Mouse (Mus musculus): ENCODE measurements around the gene Atf6. TPM values are rescaled to one million over a fixed set of nuclear protein-coding genes. Genes with fewer than 3 reads are reported as not detected.

The Atf6 gene
- total and polyA plus RNA-seq, 2 experiments from 2014 or later: 13.0 to 41.5 TPM

DNA sequence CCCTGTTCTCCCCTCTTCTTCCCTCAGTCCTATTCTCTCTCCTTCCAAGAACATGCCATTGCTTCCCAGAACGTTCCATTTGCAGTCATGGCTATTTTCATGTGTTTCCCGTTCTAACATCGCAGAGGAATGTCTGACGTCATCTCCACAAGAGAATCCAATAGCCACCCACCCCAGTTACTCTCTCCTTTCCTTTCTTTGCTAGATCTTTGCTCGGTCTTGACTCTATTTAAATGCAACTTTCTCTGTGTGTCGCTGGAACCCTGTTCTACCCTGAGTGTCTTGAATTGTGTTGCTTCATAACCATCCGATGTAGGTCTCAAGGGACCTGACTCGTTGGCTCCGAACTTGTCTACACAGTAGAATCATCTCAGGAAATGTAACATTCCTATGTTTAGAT, 168.0 kb downstream of the Atf6 start:
- no peaks in the 10 kb centered on the region for H3K27me3 ChIP-seq (ENCODE audit: control insufficient read depth, insufficient read depth, low read length)
- peak; percentile 54 for ATAC-seq (ENCODE audit: insufficient read depth, low read depth)
- peak overlapping the region; percentile 61 for H3K27ac ChIP-seq (ENCODE audit: low read depth)
- H3K36me3 ChIP-seq (replicated peaks; ENCODE audit: control insufficient read depth, insufficient read depth, low read length): no peaks in the 10 kb centered on the region
- DNase-seq (ENCODE audit: low spot score): peak; percentile 51
- H3K9ac ChIP-seq (replicated peaks; ENCODE audit: low read depth, low read length): no peak overlapping the region
- peaks cover 8% of the 10 kb centered on the region for H3K4me1 ChIP-seq (ENCODE audit: control insufficient read depth, insufficient read depth)
- H3K4me3 ChIP-seq (ENCODE audit: low read depth, low read length): no peak overlapping the region
- no peak overlapping the region for H3K4me2 ChIP-seq (ENCODE audit: low read depth, low read length)
- TF ChIP-seq CTCF (IDR thresholded peaks at IDR 0.05; ENCODE audit: low read depth) (no peak), EP300 (IDR thresholded peaks at IDR 0.05; ENCODE audit: low read depth) (no peak)
- H3K9me3 ChIP-seq (replicated peaks; ENCODE audit: control insufficient read depth, low read length): no peaks in the 10 kb centered on the region
- 44% methylated on average over 9 of the region's 9 CpGs for WGBS

DNA sequence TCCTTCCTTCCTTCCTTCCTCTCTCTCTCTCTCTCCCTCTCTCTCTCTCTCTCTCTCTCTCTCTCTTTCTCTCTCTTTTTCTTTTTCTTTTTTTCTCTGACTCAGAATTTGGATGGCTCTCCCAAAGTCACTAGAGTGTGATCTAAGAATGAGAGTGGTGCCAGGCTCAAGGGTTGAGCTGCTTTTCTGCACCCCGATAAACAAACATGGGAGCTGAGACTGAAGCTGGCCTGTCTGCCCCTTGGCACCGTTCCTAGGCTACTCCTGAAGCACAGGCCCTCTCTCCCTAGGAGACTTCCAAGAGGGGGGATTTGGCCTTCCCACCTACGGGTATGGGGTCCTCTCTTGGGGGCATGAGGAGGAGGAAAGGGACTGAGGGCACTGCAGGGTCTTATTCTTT, 168.8 kb downstream of the Atf6 start:
- peak overlapping the region; percentile 61 for H3K27ac ChIP-seq (ENCODE audit: low read depth)
- H3K9ac ChIP-seq (replicated peaks; ENCODE audit: low read depth, low read length): no peak overlapping the region
- WGBS: 80% methylated on average over 3 of the region's 3 CpGs

DNA sequence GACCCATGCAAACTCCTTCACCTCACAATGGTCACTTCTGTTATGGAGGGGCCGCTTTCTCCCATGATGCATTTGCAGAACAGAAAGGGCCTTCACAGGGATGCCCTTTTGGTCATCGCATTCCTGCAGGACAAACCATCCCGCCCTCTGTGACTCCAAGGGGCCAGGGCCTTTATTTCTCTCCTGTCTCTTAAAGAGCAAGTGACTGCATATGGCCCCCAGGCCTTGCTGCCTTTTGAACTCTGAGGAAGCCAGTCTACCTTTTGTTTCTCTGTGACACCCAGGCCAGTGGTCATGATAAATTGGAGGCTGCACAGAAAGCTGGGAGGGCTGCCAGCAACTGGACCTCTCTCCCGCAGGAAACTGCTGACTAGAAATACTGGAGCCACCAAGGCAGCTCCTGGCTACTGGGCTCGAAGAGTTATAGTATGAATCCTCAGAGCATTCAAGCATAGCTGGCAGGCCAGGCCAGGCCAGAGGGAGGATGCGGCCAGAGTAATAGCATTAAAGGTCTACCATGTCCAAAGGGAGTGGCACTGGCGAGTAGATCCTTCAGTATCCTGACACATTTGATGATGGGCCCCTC, 169.7 kb downstream of the Atf6 start:
- WGBS: 83% methylated on average over 7 of the region's 7 CpGs
- no peak for ATAC-seq (ENCODE audit: insufficient read depth, low read depth)

More for the DNA sequence above, 168.8 kb downstream of the Atf6 start:
- TF ChIP-seq CTCF (IDR thresholded peaks at IDR 0.05; ENCODE audit: low read depth) (no peak), EP300 (IDR thresholded peaks at IDR 0.05; ENCODE audit: low read depth) (no peak)
- Histone ChIP-seq H3K9me3 (replicated peaks; ENCODE audit: control insufficient read depth, low read length) (no peaks in the 10 kb centered on the region), H3K27me3 (ENCODE audit: control insufficient read depth, insufficient read depth, low read length) (no peaks in the 10 kb centered on the region), H3K36me3 (replicated peaks; ENCODE audit: control insufficient read depth, insufficient read depth, low read length) (no peaks in the 10 kb centered on the region), H3K4me2 (ENCODE audit: low read depth, low read length) (no peak overlapping the region), H3K4me1 (ENCODE audit: control insufficient read depth, insufficient read depth) (peaks cover 8% of the 10 kb centered on the region), H3K4me3 (ENCODE audit: low read depth, low read length) (no peak overlapping the region)
- ATAC-seq (ENCODE audit: insufficient read depth, low read depth): no peak
- DNase-seq (ENCODE audit: low spot score): no peak

DNA sequence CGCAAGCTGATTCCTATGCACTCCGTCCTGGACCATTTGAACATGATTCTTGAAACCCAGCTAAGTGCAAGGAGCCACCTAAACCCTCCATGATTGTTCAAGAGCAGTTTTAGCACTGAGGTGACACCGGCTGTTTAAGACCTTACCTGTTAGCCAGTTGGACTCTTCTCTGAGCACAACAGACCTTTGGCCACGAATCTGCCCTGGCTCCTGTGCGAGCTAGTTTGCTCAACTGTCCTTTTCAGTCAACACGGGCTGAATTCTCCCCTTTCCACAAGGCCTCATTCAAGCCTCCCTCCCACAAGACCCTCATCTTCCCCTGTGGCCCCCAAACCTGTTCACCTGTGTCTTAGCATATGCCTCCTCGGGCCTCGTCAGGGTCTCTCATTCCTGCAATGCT, 170.6 kb downstream of the Atf6 start:
- TF ChIP-seq EP300 (IDR thresholded peaks at IDR 0.05; ENCODE audit: low read depth): no peak
- no peak for TF ChIP-seq CTCF (IDR thresholded peaks at IDR 0.05; ENCODE audit: low read depth)
- H3K9ac ChIP-seq (replicated peaks; ENCODE audit: low read depth, low read length): no peak overlapping the region
- H3K4me2 ChIP-seq (ENCODE audit: low read depth, low read length): no peak overlapping the region
- no peaks in the 10 kb centered on the region for H3K27me3 ChIP-seq (ENCODE audit: control insufficient read depth, insufficient read depth, low read length)
- H3K36me3 ChIP-seq (replicated peaks; ENCODE audit: control insufficient read depth, insufficient read depth, low read length): no peaks in the 10 kb centered on the region
- no peak overlapping the region for H3K27ac ChIP-seq (ENCODE audit: low read depth)
- DNase-seq (ENCODE audit: low spot score) (no peak), ATAC-seq (ENCODE audit: insufficient read depth, low read depth) (no peak)
- no peaks in the 10 kb centered on the region for H3K9me3 ChIP-seq (replicated peaks; ENCODE audit: control insufficient read depth, low read length)
- H3K4me3 ChIP-seq (ENCODE audit: low read depth, low read length): no peak overlapping the region
- 91% methylated on average over 8 of the region's 8 CpGs for WGBS
- H3K4me1 ChIP-seq (ENCODE audit: control insufficient read depth, insufficient read depth): peaks cover 12% of the 10 kb centered on the region

More for the DNA sequence above, 169.7 kb downstream of the Atf6 start:
- Histone ChIP-seq H3K4me1 (ENCODE audit: control insufficient read depth, insufficient read depth) (peaks cover 12% of the 10 kb centered on the region), H3K36me3 (replicated peaks; ENCODE audit: control insufficient read depth, insufficient read depth, low read length) (no peaks in the 10 kb centered on the region), H3K9me3 (replicated peaks; ENCODE audit: control insufficient read depth, low read length) (no peaks in the 10 kb centered on the region), H3K27me3 (ENCODE audit: control insufficient read depth, insufficient read depth, low read length) (no peaks in the 10 kb centered on the region), H3K9ac (replicated peaks; ENCODE audit: low read depth, low read length) (no peak overlapping the region), H3K4me3 (ENCODE audit: low read depth, low read length) (no peak overlapping the region), H3K4me2 (ENCODE audit: low read depth, low read length) (no peak overlapping the region), H3K27ac (ENCODE audit: low read depth) (no peak overlapping the region)
- no peak for DNase-seq (ENCODE audit: low spot score)
- TF ChIP-seq EP300 (IDR thresholded peaks at IDR 0.05; ENCODE audit: low read depth): no peak
- no peak for TF ChIP-seq CTCF (IDR thresholded peaks at IDR 0.05; ENCODE audit: low read depth)

DNA sequence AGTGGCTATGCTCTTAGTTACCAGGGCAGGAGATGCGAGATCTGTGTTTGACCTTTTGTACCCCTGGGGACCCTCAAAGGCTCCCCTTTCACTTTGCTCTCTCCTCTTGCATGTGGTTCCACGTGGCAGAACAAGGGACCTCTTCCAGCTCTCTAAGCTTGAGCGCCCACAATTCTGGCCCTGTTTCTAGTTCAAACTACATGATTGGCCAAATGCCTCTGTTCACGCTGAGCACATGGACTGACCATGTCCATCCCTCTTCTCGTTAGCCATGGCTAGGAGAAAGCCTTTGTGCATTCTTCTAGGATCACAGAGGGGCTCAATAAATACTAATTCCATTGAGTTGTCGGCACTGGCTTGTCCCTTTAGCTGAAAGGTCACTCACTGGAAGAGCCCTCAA, 172.2 kb downstream of the Atf6 start:
- Histone ChIP-seq H3K27ac (ENCODE audit: low read depth) (no peak overlapping the region), H3K27me3 (ENCODE audit: control insufficient read depth, insufficient read depth, low read length) (no peaks in the 10 kb centered on the region), H3K9me3 (replicated peaks; ENCODE audit: control insufficient read depth, low read length) (no peaks in the 10 kb centered on the region), H3K9ac (replicated peaks; ENCODE audit: low read depth, low read length) (no peak overlapping the region), H3K4me1 (ENCODE audit: control insufficient read depth, insufficient read depth) (peaks cover 12% of the 10 kb centered on the region), H3K4me2 (ENCODE audit: low read depth, low read length) (no peak overlapping the region), H3K36me3 (replicated peaks; ENCODE audit: control insufficient read depth, insufficient read depth, low read length) (no peaks in the 10 kb centered on the region), H3K4me3 (ENCODE audit: low read depth, low read length) (no peak overlapping the region)
- ATAC-seq (ENCODE audit: insufficient read depth, low read depth) (no peak), DNase-seq (ENCODE audit: low spot score) (no peak)
- TF ChIP-seq EP300 (IDR thresholded peaks at IDR 0.05; ENCODE audit: low read depth) (no peak), CTCF (IDR thresholded peaks at IDR 0.05; ENCODE audit: low read depth) (no peak)
- 84% methylated on average over 6 of the region's 6 CpGs for WGBS

DNA sequence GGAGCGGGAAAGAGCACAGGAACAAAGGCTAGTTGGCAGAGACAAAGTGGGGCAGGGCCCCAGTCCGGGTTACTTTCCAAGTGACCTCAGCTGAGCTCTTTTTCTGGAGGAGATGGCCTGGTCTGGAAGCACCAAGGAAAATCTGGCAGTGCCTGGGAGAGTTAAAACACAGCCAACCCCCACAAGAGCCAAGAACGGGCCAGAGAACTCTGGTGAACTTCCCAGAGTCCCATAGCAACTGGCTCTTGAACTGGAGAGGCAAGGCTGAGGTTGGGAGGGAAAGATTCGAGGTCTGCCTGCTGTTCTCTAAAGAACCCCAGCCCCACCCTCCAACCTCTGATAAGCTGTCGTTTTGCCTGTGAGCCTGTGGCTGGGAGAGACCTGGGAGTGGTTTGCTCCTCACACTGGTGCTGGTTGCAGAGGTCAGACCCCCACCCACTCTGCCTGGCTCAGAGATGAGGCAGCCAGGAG, 172.7 kb downstream of the Atf6 start:
- H3K4me2 ChIP-seq (ENCODE audit: low read depth, low read length): no peak overlapping the region
- TF ChIP-seq CTCF (IDR thresholded peaks at IDR 0.05; ENCODE audit: low read depth): no peak
- TF ChIP-seq EP300 (IDR thresholded peaks at IDR 0.05; ENCODE audit: low read depth): no peak
- no peak overlapping the region for H3K9ac ChIP-seq (replicated peaks; ENCODE audit: low read depth, low read length)
- no peak overlapping the region for H3K4me3 ChIP-seq (ENCODE audit: low read depth, low read length)
- WGBS: 38% methylated on average over 5 of the region's 5 CpGs
- no peaks in the 10 kb centered on the region for H3K27me3 ChIP-seq (ENCODE audit: control insufficient read depth, insufficient read depth, low read length)
- ATAC-seq (ENCODE audit: insufficient read depth, low read depth) (no peak), DNase-seq (ENCODE audit: low spot score) (no peak)
- no peak overlapping the region for H3K27ac ChIP-seq (ENCODE audit: low read depth)
- H3K9me3 ChIP-seq (replicated peaks; ENCODE audit: control insufficient read depth, low read length): no peaks in the 10 kb centered on the region
- no peaks in the 10 kb centered on the region for H3K36me3 ChIP-seq (replicated peaks; ENCODE audit: control insufficient read depth, insufficient read depth, low read length)
- H3K4me1 ChIP-seq (ENCODE audit: control insufficient read depth, insufficient read depth): peaks cover 12% of the 10 kb centered on the region

Data from heart, postnatal 0 days (tissue).